Mouse (Mus musculus) neural tube, embryonic 14.5 days (tissue): ENCODE data around the gene Cisd1. TPM values are rescaled to one million over a fixed set of nuclear protein-coding genes. Genes with fewer than 3 reads are reported as not detected.

Experiments used
- ATAC-seq: fragments of 200-750 bp; cut with Nextera tagmentation; 2 replicates; pipeline ENCODE4 v1.8.0; 2017; ENCODE audit warnings: low read depth, mild to moderate bottlenecking, moderate TSS enrichment, moderate library complexity
- H3K27ac ChIP-seq: fragments of 300-500 bp; sonication (generic); 2 replicates; pipeline ENCODE4 v1.5.1; 2014; ENCODE audit warnings: low read depth, mild to moderate bottlenecking, control low read depth, low read length, moderate library complexity, mixed read lengths
- H3K27me3 ChIP-seq: fragments of 300-500 bp; sonication (generic); 2 replicates; pipeline ENCODE4 v1.6.1; 2014; ENCODE audit warnings: low read length; ENCODE audit not compliant: control insufficient read depth, insufficient read depth
- H3K36me3 ChIP-seq: fragments of 300-500 bp; sonication (generic); 2 replicates; pipeline ENCODE4 v1.6.1; 2014; ENCODE audit warnings: low read length, mixed read lengths; ENCODE audit not compliant: control insufficient read depth, insufficient read depth
- H3K4me1 ChIP-seq: fragments of 300-500 bp; sonication (generic); 2 replicates; pipeline ENCODE4 v1.6.1; 2014; ENCODE audit warnings: low read length; ENCODE audit not compliant: control insufficient read depth, insufficient read depth
- H3K4me2 ChIP-seq: fragments of 300-500 bp; sonication (generic); 2 replicates; pipeline ENCODE4 v1.6.1; 2014; ENCODE audit warnings: mild to moderate bottlenecking, low read depth, low read length, control low read depth
- H3K4me3 ChIP-seq: fragments of 300-500 bp; sonication (generic); 2 replicates; pipeline ENCODE4 v1.5.1; 2014; ENCODE audit warnings: low read depth, low read length, control low read depth, mixed read lengths
- H3K9ac ChIP-seq: fragments of 300-500 bp; sonication (generic); replicated peaks from 2 replicates; pipeline ENCODE4 v1.6.1; 2014; ENCODE audit warnings: low read depth, mild to moderate bottlenecking, control low read depth, low read length, mixed read lengths
- H3K9me3 ChIP-seq: fragments of 300-500 bp; sonication (generic); 2 replicates; pipeline ENCODE4 v1.6.1; 2016; ENCODE audit warnings: low read length; ENCODE audit not compliant: control insufficient read depth
- WGBS: fragments of 180-500 bp; shearing (Covaris S2); extraction: QIAGEN DNeasy Blood & Tissue Kit; methylation state at CpG from one replicate; pipeline ENCODE4 v1.1.7; 2014; 5-methylcytosine and 5-hydroxymethylcytosine counted together
- polyA plus RNA-seq: library from polyadenylated mRNA; unstranded; fragments of >200 nt; fragmentation: Nextera tagmentation; extraction: Ambion mirVana; gene quantifications from 2 replicates; pipeline ENCODE4 v1.2.1, GENCODE M21; 2014

Gene Cisd1
- polyA plus RNA-seq, 1 experiment from 2014 or later: 357 TPM

DNA sequence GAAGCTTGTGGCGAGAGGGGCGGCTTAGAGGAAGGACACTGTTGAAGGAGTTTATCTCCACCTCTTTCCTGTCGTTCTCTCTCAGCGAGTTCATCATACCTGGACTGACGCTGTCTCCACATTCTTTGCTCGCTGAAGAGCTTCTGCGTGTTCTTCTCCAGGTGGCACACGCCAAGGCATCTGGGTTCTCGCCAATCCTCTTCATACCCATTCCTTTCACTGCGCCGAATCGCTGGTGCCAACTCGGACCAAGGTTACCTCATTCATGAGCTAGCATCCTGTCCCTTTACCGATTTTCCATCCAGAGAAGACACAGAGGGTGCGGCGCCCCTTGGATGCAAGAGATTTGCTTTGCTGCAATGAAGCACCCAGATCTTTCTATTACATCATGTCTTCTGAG lies 44.6 kb downstream of the Cisd1 start:
- no peaks in the 10 kb centered on the region for H3K36me3 ChIP-seq
- no peak overlapping the region for H3K4me2 ChIP-seq
- H3K9me3 ChIP-seq: no peaks in the 10 kb centered on the region
- H3K27ac ChIP-seq: no peak overlapping the region
- ATAC-seq: no peak
- H3K4me3 ChIP-seq: no peak overlapping the region
- no peak overlapping the region for H3K9ac ChIP-seq
- no peaks in the 10 kb centered on the region for H3K4me1 ChIP-seq
- H3K27me3 ChIP-seq: no peaks in the 10 kb centered on the region
- WGBS: 82% methylated on average over 16 of the region's 16 CpGs

GRCm38 (mm10) chr10:71293245-71293644 lies 51.5 kb downstream of the Cisd1 start:
- no peaks in the 10 kb centered on the region for H3K27me3 ChIP-seq
- no peak overlapping the region for H3K27ac ChIP-seq
- ATAC-seq: no peak
- H3K9me3 ChIP-seq: no peaks in the 10 kb centered on the region
- no peaks in the 10 kb centered on the region for H3K4me1 ChIP-seq
- H3K4me3 ChIP-seq: no peak overlapping the region
- no peaks in the 10 kb centered on the region for H3K36me3 ChIP-seq
- no peak overlapping the region for H3K9ac ChIP-seq
- H3K4me2 ChIP-seq: no peak overlapping the region
- WGBS: 58% methylated on average over 4 of the region's 4 CpGs

- H3K4me2 ChIP-seq: no peak overlapping the region
- WGBS: 21% methylated on average over 5 of the region's 11 CpGs
- ATAC-seq: peak; percentile 38; the same call in 1 of the 2 replicates
Observed at GRCm38 (mm10) chr10:71292254-71292653, 52.5 kb downstream of the Cisd1 start.

GRCm38 (mm10) chr10:71291801-71292200 lies 53.0 kb downstream of the Cisd1 start:
- 20% methylated on average over 4 of the region's 4 CpGs for WGBS

More at GRCm38 (mm10) chr10:71292254-71292653, 52.5 kb downstream of the Cisd1 start:
- H3K9ac ChIP-seq: no peak overlapping the region
- H3K27me3 ChIP-seq: no peaks in the 10 kb centered on the region
- no peaks in the 10 kb centered on the region for H3K9me3 ChIP-seq
- H3K4me1 ChIP-seq: no peaks in the 10 kb centered on the region
- no peak overlapping the region for H3K4me3 ChIP-seq
- no peaks in the 10 kb centered on the region for H3K36me3 ChIP-seq
- no peak overlapping the region for H3K27ac ChIP-seq

GRCm38 (mm10) chr10:71291179-71291661 lies 53.5 kb downstream of the Cisd1 start:
- no peaks in the 10 kb centered on the region for H3K4me1 ChIP-seq
- H3K36me3 ChIP-seq: no peaks in the 10 kb centered on the region
- no peak overlapping the region for H3K4me2 ChIP-seq
- no peak overlapping the region for H3K4me3 ChIP-seq
- 6% methylated on average over 3 of the region's 3 CpGs for WGBS
- H3K27ac ChIP-seq: no peak overlapping the region
- no peaks in the 10 kb centered on the region for H3K9me3 ChIP-seq
- no peak for ATAC-seq
- H3K9ac ChIP-seq: no peak overlapping the region
- no peaks in the 10 kb centered on the region for H3K27me3 ChIP-seq

More at GRCm38 (mm10) chr10:71291801-71292200, 53.0 kb downstream of the Cisd1 start:
- no peak overlapping the region for H3K4me2 ChIP-seq
- H3K9me3 ChIP-seq: no peaks in the 10 kb centered on the region
- no peak overlapping the region for H3K4me3 ChIP-seq
- H3K9ac ChIP-seq: no peak overlapping the region
- H3K36me3 ChIP-seq: no peaks in the 10 kb centered on the region
- H3K27me3 ChIP-seq: no peaks in the 10 kb centered on the region
- H3K27ac ChIP-seq: no peak overlapping the region
- no peaks in the 10 kb centered on the region for H3K4me1 ChIP-seq
- peak; percentile 24; the same call in 1 of the 2 replicates for ATAC-seq

- peak within 1 kb of the TSS; percentile 57 for H3K4me2 ChIP-seq
- H3K9me3 ChIP-seq: no peaks in the 10 kb centered on the region
- 0% methylated on average over 44 of the region's 50 CpGs for WGBS
- no peaks in the 10 kb centered on the region for H3K36me3 ChIP-seq
- H3K27ac ChIP-seq: peak within 1 kb of the TSS; percentile 88
- peak; percentile 96 for ATAC-seq
- H3K4me3 ChIP-seq: peak within 1 kb of the TSS; percentile 98
- peak within 1 kb of the TSS; percentile 99 for H3K9ac ChIP-seq
- H3K4me1 ChIP-seq: peaks cover 23% of the 10 kb centered on the region
- H3K27me3 ChIP-seq: peaks cover 2% of the 10 kb centered on the region; the same call in 1 of the 2 replicates
Observed at GRCm38 (mm10) chr10:71285126-71285580, 59.6 kb downstream of the Cisd1 start, which contains the start of gene Ube2d1. Gene Ube2d1 (minus strand): TSS chr10:71285262.

DNA sequence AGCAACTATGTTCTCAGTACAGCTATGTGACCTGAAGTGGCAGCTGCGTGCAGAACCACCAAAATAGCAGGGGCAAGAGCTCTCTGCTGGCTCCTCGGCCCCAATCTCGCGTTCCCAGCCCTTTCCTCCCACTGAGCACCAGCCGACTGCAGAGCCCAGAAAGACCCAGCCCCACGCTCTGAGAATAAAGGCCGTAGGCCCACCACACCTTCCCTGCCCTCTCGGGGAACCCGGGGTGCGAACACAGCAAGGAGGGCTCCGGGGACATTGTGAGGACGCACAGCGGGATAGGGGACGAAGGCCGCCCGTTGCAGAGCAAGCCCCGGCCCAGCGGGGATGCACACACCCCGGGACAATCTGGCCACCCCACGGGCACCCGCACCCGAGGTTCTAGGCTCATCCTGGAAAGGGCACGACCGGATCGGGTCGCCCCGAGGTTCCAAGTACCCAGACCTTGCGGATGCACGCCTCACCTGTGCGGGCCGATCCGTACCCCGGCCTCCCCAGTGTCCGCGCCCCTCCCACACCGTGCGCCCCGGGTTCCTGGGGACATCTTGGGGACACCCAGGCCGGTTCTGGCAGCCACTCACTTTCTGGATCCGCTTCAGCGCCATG lies 60.1 kb downstream of the Cisd1 start:
- Histone ChIP-seq H3K36me3 (no peaks in the 10 kb centered on the region), H3K9ac (peak overlapping the region; percentile 99), H3K4me2 (peak overlapping the region; percentile 57), H3K4me1 (peaks cover 25% of the 10 kb centered on the region), H3K27ac (peak overlapping the region; percentile 88), H3K9me3 (no peaks in the 10 kb centered on the region), H3K4me3 (peak overlapping the region; percentile 98), H3K27me3 (peaks cover 2% of the 10 kb centered on the region; the same call in 1 of the 2 replicates)
- WGBS: 1% methylated on average over 40 of the region's 41 CpGs
- peak; percentile 84 for ATAC-seq

DNA sequence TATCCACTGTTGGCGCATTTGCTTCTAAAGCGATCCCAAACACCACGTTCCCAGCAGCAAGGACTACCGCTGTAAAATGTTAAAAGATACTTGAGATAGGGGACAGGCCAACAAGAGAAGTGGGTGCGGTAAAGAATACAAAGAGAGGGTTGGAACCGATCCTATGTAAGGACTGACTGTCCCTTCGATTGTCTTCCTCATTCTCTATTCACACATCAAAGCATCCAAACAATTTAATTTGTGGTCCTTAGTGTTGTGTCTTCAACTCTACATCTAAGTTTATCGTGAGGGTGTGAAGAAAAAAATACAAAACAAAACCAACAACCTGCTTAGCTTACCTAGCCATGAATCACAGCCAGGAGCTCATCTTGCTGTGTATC lies 60.6 kb downstream of the Cisd1 start:
- Histone ChIP-seq H3K27me3 (peaks cover 2% of the 10 kb centered on the region; the same call in 1 of the 2 replicates), H3K27ac (peak overlapping the region; percentile 88), H3K36me3 (no peaks in the 10 kb centered on the region), H3K9ac (peak overlapping the region; percentile 99), H3K4me1 (peaks cover 26% of the 10 kb centered on the region), H3K4me3 (peak overlapping the region; percentile 98), H3K4me2 (peak overlapping the region; percentile 57), H3K9me3 (no peaks in the 10 kb centered on the region)
- WGBS: 5% methylated on average over 8 of the region's 8 CpGs
- ATAC-seq: no peak
